In the genomic region with DNA sequence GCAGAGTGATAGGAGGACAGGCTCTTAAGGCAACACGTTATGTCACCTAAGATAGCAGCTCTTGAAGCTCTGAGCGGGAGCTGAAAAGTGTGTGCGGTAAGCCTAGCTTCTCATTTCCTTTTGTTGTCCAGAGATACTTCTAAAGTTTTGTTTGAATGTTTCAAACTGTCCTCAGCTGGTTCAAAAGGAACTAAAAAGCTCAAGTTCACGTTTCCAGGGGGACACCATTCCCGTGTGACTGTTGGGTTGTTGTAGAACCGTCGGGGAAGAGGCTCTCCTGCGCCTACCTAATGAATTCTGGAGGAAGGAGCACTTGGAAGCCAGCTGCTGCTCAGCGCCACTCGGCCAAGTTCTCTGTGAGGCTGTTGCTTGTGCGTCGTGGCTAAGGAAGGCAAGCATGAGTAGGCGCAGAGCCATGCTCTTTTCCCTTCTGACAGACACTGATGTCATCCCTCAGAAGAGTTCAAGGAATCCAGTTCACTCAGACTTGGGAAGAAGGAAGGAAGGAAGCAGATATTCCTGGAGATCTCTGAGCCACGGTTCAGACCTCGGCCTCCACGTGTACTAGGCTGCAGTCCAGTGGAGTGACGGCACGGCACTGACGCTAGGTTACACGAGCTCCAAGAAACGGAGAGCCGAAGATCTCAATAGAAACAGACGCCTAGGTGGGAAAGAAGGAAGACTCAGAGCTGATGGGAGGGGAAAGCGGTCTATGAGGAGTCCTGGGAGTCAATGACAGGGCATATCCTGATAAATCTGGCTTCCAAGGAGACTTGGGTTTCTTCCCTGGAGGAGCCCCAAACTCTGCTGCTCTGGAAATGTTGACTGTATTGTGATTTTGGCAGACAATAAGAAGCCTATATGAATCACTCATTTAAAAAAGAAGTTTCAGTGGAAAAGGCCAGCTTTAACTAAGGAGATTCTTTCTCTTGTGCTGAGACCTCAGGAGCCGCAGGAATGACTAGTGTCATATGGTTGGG, we compare ENCODE assay signal across 8 mouse cellular contexts. TPM values are rescaled to one million over a fixed set of nuclear protein-coding genes. Genes with fewer than 3 reads are reported as not detected.
DNase-seq lines count a peak whose midpoint lies in the region; ATAC-seq lines count a peak whose summit lies in the region.

No protein-coding gene starts in this region.

- H3K27me3 ChIP-seq in limb, embryonic 15.5 days: no peaks in the 10 kb centered on the region

- peak overlapping the region; percentile 43 for H3K27ac ChIP-seq in limb, embryonic 15.5 days

- WGBS in limb, embryonic 15.5 days: 79% methylated on average over 25 of the region's 25 CpGs

- H3K9me3 ChIP-seq in limb, embryonic 15.5 days: no peaks in the 10 kb centered on the region

- 0 out of 2 replicates have a peak, but pooled peaks have one; percentile 46 for ATAC-seq in limb, embryonic 15.5 days (ENCODE audit: insufficient number of reproducible peaks, low FRiP score, low TSS enrichment, low read depth)
- no peak for ATAC-seq in erythroblast, adult 5-6 weeks (replicated peaks; ENCODE audit: low FRiP score, poor library complexity, severe bottlenecking)

- DNase-seq in lung, postnatal 14 days: peak; percentile 16
- DNase-seq in lung, postnatal 25 days (ENCODE audit: low spot score): no peak
- peak; percentile 86 for DNase-seq in ZHBTc4 (ENCODE audit: low read depth, low spot score)
- DNase-seq in heart, adult 18-20 months: peak; percentile 47 to 51
- DNase-seq in embryo, embryonic 11 days: no peak
- DNase-seq in embryo, embryonic 10 days (ENCODE audit: low spot score): no peak

- no peaks in the 10 kb centered on the region for H3K36me3 ChIP-seq in limb, embryonic 15.5 days

- no peak overlapping the region for H3K4me3 ChIP-seq in limb, embryonic 15.5 days

- H3K9ac ChIP-seq in limb, embryonic 15.5 days: no peak overlapping the region

- H3K4me1 ChIP-seq in limb, embryonic 15.5 days: peaks cover 6% of the 10 kb centered on the region; the same call in 1 of the 2 replicates

- no peak overlapping the region for H3K4me2 ChIP-seq in limb, embryonic 15.5 days

RNA-seq across cellular contexts. Expression of a gene that starts 8.7 kb away (rescaled TPM):
- total RNA-seq in heart, adult 18-20 months (2021): 100 to 1,000 TPM; 113 to 117 TPM
- 17.3 and 20.8 TPM in 2 replicates for polyA plus RNA-seq in limb, embryonic 15.5 days (2015; fragmentation: Nextera tagmentation; extraction: Ambion mirVana)
- total RNA-seq in erythroblast, adult 5-6 weeks (2015; ENCODE audit: low replicate concordance): 0.21 TPM in 1 of 2 replicates, not detected in the other
- 0.77 and 1.1 TPM in 2 replicates for total RNA-seq in erythroblast, adult 5-6 weeks (2017; ENCODE audit: low replicate concordance)

Comparison
In these comparisons a context has a peak if more than half of its experiments do, and no peak if none do; other contexts are left out.
1. DNase-seq: peak in lung, postnatal 14 days (single experiment), ZHBTc4 (single experiment) and heart, adult 18-20 months (2 of 2); none in lung, postnatal 25 days (single experiment), embryo, embryonic 11 days (single experiment) and embryo, embryonic 10 days (single experiment).
2. RNA of a gene that starts 8.7 kb away (total RNA-seq): 113 to 117 TPM in heart, adult 18-20 months; 0.21 to 1.1 TPM in erythroblast, adult 5-6 weeks; every median in the first group is over 10 times any median in the second.